13 mouse cellular contexts compared by ENCODE assay signal in the genomic region with DNA sequence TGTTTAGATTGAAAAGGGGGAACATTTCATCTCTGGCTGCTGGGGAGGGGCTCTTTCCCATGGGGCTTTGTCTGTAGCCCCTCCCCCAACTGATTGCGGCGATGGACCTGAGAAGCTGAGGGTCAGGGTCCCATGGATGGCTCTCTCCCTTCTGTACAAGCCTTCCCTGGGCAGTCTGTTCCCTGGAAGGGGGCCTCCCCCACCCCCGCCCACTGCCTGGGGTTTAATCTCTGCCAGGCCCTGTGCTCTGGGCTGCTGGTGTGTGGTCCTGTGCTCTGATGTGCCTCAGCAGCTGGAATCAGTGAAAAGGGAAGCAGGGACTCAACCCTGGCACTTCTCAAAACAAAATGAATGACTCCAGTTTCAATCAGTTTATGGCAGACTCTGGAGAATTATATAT. TPM values are rescaled to one million over a fixed set of nuclear protein-coding genes. Genes with fewer than 3 reads are reported as not detected.
DNase-seq lines count a peak whose midpoint lies in the region; ATAC-seq lines count a peak whose summit lies in the region.
"Had no signal": no experiment of that assay in that cellular context is flagged by ENCODE, and none has a peak within 500 bp of the region (broad histone marks: within the 10 kb centered on the region; RNA-seq: fewer than 3 reads in every experiment).

No protein-coding gene starts in this region.

- no peak overlapping the region; the same call in 1 of the 2 replicates for H3K27ac ChIP-seq in intestine, embryonic 14.5 days (ENCODE audit: low read depth)
- H3K27ac ChIP-seq in intestine, embryonic 16.5 days (ENCODE audit: low read length), result no peak overlapping the region
- no peak overlapping the region for H3K27ac ChIP-seq in forebrain, embryonic 14.5 days (ENCODE audit: low read depth, low read length)
- H3K27ac ChIP-seq: hindbrain, embryonic 15.5 days had no signal

- H3K4me1 ChIP-seq in intestine, embryonic 14.5 days (replicated peaks; ENCODE audit: control insufficient read depth, insufficient read depth, low read length), result peaks cover 13% of the 10 kb centered on the region
- no peaks in the 10 kb centered on the region for H3K4me1 ChIP-seq in intestine, embryonic 16.5 days (ENCODE audit: control insufficient read depth, insufficient read depth, low read length)
- 0 out of 2 replicates have a peak, but pooled peaks cover 4% of the 10 kb centered on the region for H3K4me1 ChIP-seq in forebrain, embryonic 14.5 days (ENCODE audit: control insufficient read depth, insufficient read depth, low read length)

- no peak; the same call in 1 of the 2 replicates for ATAC-seq in intestine, embryonic 14.5 days (replicated peaks; ENCODE audit: low FRiP score, low TSS enrichment, low read depth)
- ATAC-seq in intestine, embryonic 16.5 days, result no peak
- no peak for ATAC-seq in forebrain, embryonic 14.5 days

- no peaks in the 10 kb centered on the region for H3K27me3 ChIP-seq in intestine, embryonic 14.5 days (replicated peaks; ENCODE audit: control insufficient read depth, insufficient read depth, low read length)
- no peaks in the 10 kb centered on the region for H3K27me3 ChIP-seq in intestine, embryonic 16.5 days (replicated peaks; ENCODE audit: control insufficient read depth, insufficient read depth, low read length)
- H3K27me3 ChIP-seq in forebrain, embryonic 14.5 days (replicated peaks; ENCODE audit: control insufficient read depth, insufficient read depth, low read length), result no peaks in the 10 kb centered on the region
- H3K27me3 ChIP-seq: hindbrain, embryonic 15.5 days had no signal

- H3K4me2 ChIP-seq in intestine, embryonic 14.5 days (ENCODE audit: low read length), result peak overlapping the region; percentile 16; the same call in 1 of the 2 replicates
- H3K4me2 ChIP-seq in intestine, embryonic 16.5 days (ENCODE audit: low read depth, low read length), result no peak overlapping the region
- H3K4me2 ChIP-seq in forebrain, embryonic 14.5 days (ENCODE audit: low read length), result no peak overlapping the region
- H3K4me2 ChIP-seq: hindbrain, embryonic 15.5 days had no signal

- WGBS in intestine, embryonic 14.5 days, result 13% methylated on average over 3 of the region's 3 CpGs
- WGBS in intestine, embryonic 16.5 days, result 14% methylated on average over 3 of the region's 3 CpGs
- WGBS in forebrain, embryonic 14.5 days, result 5% methylated on average over 3 of the region's 3 CpGs

- DNase-seq in intestine, embryonic 14.5 days (ENCODE audit: low spot score), result no peak
- peak; percentile 72 for DNase-seq in embryo, embryonic 11 days
- DNase-seq in forebrain, embryonic 14.5 days (ENCODE audit: low spot score), result no peak
- peak; percentile 28 for DNase-seq in mesoderm, embryonic 11.5 days (ENCODE audit: low read depth, low spot score)
- DNase-seq in natural killer cell, adult 2 months (ENCODE audit: low spot score in 2 of 2), result no peak
- no peak for DNase-seq in urinary bladder, adult 2 months (ENCODE audit: low spot score)
- DNase-seq in cerebellum, adult 9-10 months, result no peak
- DNase-seq: gastrocnemius, postnatal 14 days; thymus, adult 18-20 months had no signal

- no peak overlapping the region for H3K4me3 ChIP-seq in intestine, embryonic 14.5 days (ENCODE audit: low read depth, low read length)
- no peak overlapping the region for H3K4me3 ChIP-seq in intestine, embryonic 16.5 days (ENCODE audit: low read length)
- H3K4me3 ChIP-seq in forebrain, embryonic 14.5 days (ENCODE audit: low read depth, low read length), result no peak overlapping the region
- H3K4me3 ChIP-seq: hindbrain, embryonic 15.5 days had no signal

- no peaks in the 10 kb centered on the region for H3K9me3 ChIP-seq in intestine, embryonic 14.5 days (ENCODE audit: control insufficient read depth, low read length)
- H3K9me3 ChIP-seq in intestine, embryonic 16.5 days (ENCODE audit: control insufficient read depth, low read length), result no peaks in the 10 kb centered on the region
- H3K9me3 ChIP-seq in forebrain, embryonic 14.5 days (replicated peaks; ENCODE audit: control insufficient read depth, low read length), result no peaks in the 10 kb centered on the region
- H3K9me3 ChIP-seq: hindbrain, embryonic 15.5 days had no signal

- no peak overlapping the region for H3K9ac ChIP-seq in intestine, embryonic 14.5 days (ENCODE audit: low read length)
- no peak overlapping the region for H3K9ac ChIP-seq in intestine, embryonic 16.5 days (ENCODE audit: low read depth, low read length)
- peak overlapping the region; percentile 43; the same call in 1 of the 2 replicates for H3K9ac ChIP-seq in forebrain, embryonic 14.5 days (ENCODE audit: low read length)
- H3K9ac ChIP-seq: hindbrain, embryonic 15.5 days had no signal

- no peaks in the 10 kb centered on the region for H3K36me3 ChIP-seq in intestine, embryonic 14.5 days (ENCODE audit: control insufficient read depth, insufficient read depth, low read length)
- H3K36me3 ChIP-seq in intestine, embryonic 16.5 days (ENCODE audit: control insufficient read depth, insufficient read depth, low read length), result no peaks in the 10 kb centered on the region
- H3K36me3 ChIP-seq in forebrain, embryonic 14.5 days (ENCODE audit: control insufficient read depth, insufficient read depth, low read length), result no peaks in the 10 kb centered on the region
- H3K36me3 ChIP-seq: hindbrain, embryonic 15.5 days had no signal

RNA-seq across cellular contexts. Expression of gene Smoc1, which starts 16.8 kb away (rescaled TPM):
- polyA plus RNA-seq in intestine, embryonic 14.5 days (2014; fragmentation: Nextera tagmentation; extraction: Ambion mirVana), result 8.8 and 10.9 TPM in 2 replicates
- 9.2 and 9.6 TPM in 2 replicates for polyA plus RNA-seq in intestine, embryonic 16.5 days (2015; fragmentation: Nextera tagmentation; extraction: Ambion mirVana)
- 7.1 and 10.1 TPM in 2 replicates for polyA plus RNA-seq in forebrain, embryonic 14.5 days (2014; fragmentation: Nextera tagmentation; extraction: Ambion mirVana)
- polyA plus RNA-seq in urinary bladder, adult 2 months (2012; rRNA removed), result 9.5 and 9.8 TPM in 2 replicates

RNA-seq across cellular contexts. Expression of gene Slc10a1, which starts 41.3 kb away (rescaled TPM):
- 0.50 and 0.74 TPM in 2 replicates for polyA plus RNA-seq in intestine, embryonic 14.5 days (2014; fragmentation: Nextera tagmentation; extraction: Ambion mirVana)
- polyA plus RNA-seq in intestine, embryonic 16.5 days (2015; fragmentation: Nextera tagmentation; extraction: Ambion mirVana), result 0.48 and 0.70 TPM in 2 replicates
- 0.10 and 0.22 TPM in 2 replicates for polyA plus RNA-seq in forebrain, embryonic 14.5 days (2014; fragmentation: Nextera tagmentation; extraction: Ambion mirVana)
- polyA plus RNA-seq in urinary bladder, adult 2 months (2012; rRNA removed), result not detected in 2 replicates
- polyA plus RNA-seq: cortical plate, adult 2 months; large intestine, adult 2 months had no signal

Comparison
In these comparisons a context has a peak if more than half of its experiments do, and no peak if none do; other contexts are left out.
1. DNase-seq: peak in embryo, embryonic 11 days (single experiment) and mesoderm, embryonic 11.5 days (single experiment); none in intestine, embryonic 14.5 days (single experiment), forebrain, embryonic 14.5 days (single experiment), natural killer cell, adult 2 months (0 of 2), urinary bladder, adult 2 months (single experiment) and cerebellum, adult 9-10 months (single experiment).